ENCODE assay signal across 22 mouse cellular contexts in genomic region chr2:179746491-179746890, GRCm38 (mm10).
"Had no signal": no experiment of that assay in that cellular context is flagged by ENCODE, and none has a peak within 500 bp of the region (broad histone marks: within the 10 kb centered on the region; RNA-seq: fewer than 3 reads in every experiment).

No protein-coding gene starts in this region.

- H3K9me3 ChIP-seq: liver, embryonic 13.5 days; liver, embryonic 15.5 days; megakaryocyte, embryonic 14.5 days; midbrain, embryonic 10.5 days; midbrain, embryonic 12.5 days; neural tube, embryonic 13.5 days; neural tube, embryonic 15.5 days had no signal

- H3K36me3 ChIP-seq: liver, embryonic 13.5 days; liver, embryonic 15.5 days; midbrain, embryonic 10.5 days; midbrain, embryonic 12.5 days; neural tube, embryonic 13.5 days; neural tube, embryonic 15.5 days had no signal

- H3K27me3 ChIP-seq: liver, embryonic 13.5 days; liver, embryonic 15.5 days; midbrain, embryonic 12.5 days; neural tube, embryonic 13.5 days; neural tube, embryonic 15.5 days had no signal

- H3K4me1 ChIP-seq: liver, embryonic 13.5 days; liver, embryonic 15.5 days; midbrain, embryonic 12.5 days had no signal

- H3K4me2 ChIP-seq: liver, embryonic 13.5 days; liver, embryonic 15.5 days; midbrain, embryonic 12.5 days; neural tube, embryonic 13.5 days; neural tube, embryonic 15.5 days had no signal

- H3K9ac ChIP-seq: liver, embryonic 13.5 days; liver, embryonic 15.5 days; liver, postnatal 0 days; midbrain, embryonic 12.5 days; neural tube, embryonic 13.5 days; neural tube, embryonic 15.5 days had no signal

- H3K4me3 ChIP-seq: liver, embryonic 13.5 days; liver, embryonic 15.5 days; megakaryocyte, embryonic 14.5 days; midbrain, embryonic 10.5 days; midbrain, embryonic 12.5 days; myocyte; neural tube, embryonic 13.5 days; neural tube, embryonic 15.5 days had no signal

- H3K27ac ChIP-seq: liver, embryonic 13.5 days; liver, embryonic 15.5 days; macrophage; midbrain, embryonic 10.5 days; midbrain, embryonic 12.5 days; neural tube, embryonic 13.5 days; neural tube, embryonic 15.5 days had no signal

- DNase-seq: liver, embryonic 13.5 days; liver, postnatal 0 days; lung, postnatal 14 days; lung, postnatal 36 days; midbrain, embryonic 14.5 days; retina, postnatal 1 day; right cerebral cortex, adult 18-20 months; right cerebral cortex, postnatal 25 days; right cerebral cortex, postnatal 4 days; spleen, adult 18-20 months; thymus, adult 18-20 months; thymus, postnatal 14 days; thymus, postnatal 36 days had no signal

- ATAC-seq: liver, postnatal 0 days; midbrain, embryonic 16.5 days had no signal
